Mouse (Mus musculus): ENCODE measurements around the gene Sh2d6. TPM values are rescaled to one million over a fixed set of nuclear protein-coding genes. Genes with fewer than 3 reads are reported as not detected.
"Not testable (repeated sequence)": the region's sequence is repeated elsewhere in the genome, so short reads cannot be mapped to it uniquely, and the experiment has no call there.

Sh2d6 gene
- polyA plus RNA-seq, 1 experiment from 2014 or later, result 0.15 TPM

GRCm38 (mm10) chr6:72533555-72533954, 12.0 kb upstream of the Sh2d6 start:
- not testable (repeated sequence) for H3K9ac ChIP-seq; H3K27ac ChIP-seq; H3K4me2 ChIP-seq (replicated peaks); H3K36me3 ChIP-seq; H3K9me3 ChIP-seq; H3K27me3 ChIP-seq; H3K4me3 ChIP-seq
- H3K4me1 ChIP-seq, result peaks cover 35% of the 10 kb centered on the region
- 47% methylated on average over 1 of the region's 1 CpGs for WGBS
- peak; percentile 72 for ATAC-seq (ENCODE audit: low FRiP score, low read depth)

GRCm38 (mm10) chr6:72532580-72532979, 11.1 kb upstream of the Sh2d6 start:
- Histone ChIP-seq H3K4me1 (peaks cover 29% of the 10 kb centered on the region), H3K4me3 (no peak overlapping the region), H3K9ac (no peak overlapping the region), H3K36me3 (no peaks in the 10 kb centered on the region), H3K4me2 (replicated peaks) (no peak overlapping the region), H3K9me3 (no peaks in the 10 kb centered on the region), H3K27me3 (no peaks in the 10 kb centered on the region), H3K27ac (peak overlapping the region; percentile 33; the same call in 1 of the 2 replicates)
- ATAC-seq (ENCODE audit: low FRiP score, low read depth), result no peak
- WGBS, result 74% methylated on average over 4 of the region's 4 CpGs

GRCm38 (mm10) chr6:72528410-72529151, 7.1 kb upstream of the Sh2d6 start:
- Histone ChIP-seq H3K9me3 (no peaks in the 10 kb centered on the region), H3K4me3 (no peak overlapping the region), H3K27me3 (no peaks in the 10 kb centered on the region), H3K27ac (no peak overlapping the region), H3K9ac (no peak overlapping the region), H3K4me1 (peaks cover 13% of the 10 kb centered on the region), H3K4me2 (replicated peaks) (no peak overlapping the region), H3K36me3 (no peaks in the 10 kb centered on the region)
- 80% methylated on average over 10 of the region's 10 CpGs for WGBS
- no peak for ATAC-seq (ENCODE audit: low FRiP score, low read depth)

GRCm38 (mm10) chr6:72527070-72527469, 5.6 kb upstream of the Sh2d6 start:
- H3K9me3 ChIP-seq, result no peaks in the 10 kb centered on the region
- H3K27ac ChIP-seq, result no peak overlapping the region
- H3K4me3 ChIP-seq, result no peak overlapping the region
- H3K4me2 ChIP-seq (replicated peaks), result no peak overlapping the region
- H3K9ac ChIP-seq, result no peak overlapping the region
- WGBS, result 84% methylated on average over 4 of the region's 4 CpGs
- H3K36me3 ChIP-seq, result no peaks in the 10 kb centered on the region
- H3K4me1 ChIP-seq, result no peaks in the 10 kb centered on the region
- H3K27me3 ChIP-seq, result no peaks in the 10 kb centered on the region
- no peak for ATAC-seq (ENCODE audit: low FRiP score, low read depth)

GRCm38 (mm10) chr6:72524160-72524559, 2.7 kb upstream of the Sh2d6 start:
- Histone ChIP-seq H3K36me3 (no peaks in the 10 kb centered on the region), H3K4me2 (replicated peaks) (no peak overlapping the region), H3K9ac (no peak overlapping the region), H3K4me3 (no peak overlapping the region), H3K27ac (no peak overlapping the region), H3K4me1 (peaks cover 14% of the 10 kb centered on the region), H3K27me3 (no peaks in the 10 kb centered on the region), H3K9me3 (no peaks in the 10 kb centered on the region)
- WGBS, result 76% methylated on average over 2 of the region's 2 CpGs
- no peak for ATAC-seq (ENCODE audit: low FRiP score, low read depth)

- 76% methylated on average over 4 of the region's 4 CpGs for WGBS
- no peak overlapping the region for H3K27ac ChIP-seq
Measured at GRCm38 (mm10) chr6:72523222-72523621, 1.7 kb upstream of the Sh2d6 start.

GRCm38 (mm10) chr6:72522288-72522687, 781 bp upstream of the Sh2d6 start:
- Histone ChIP-seq H3K9ac (no peak overlapping the region), H3K4me3 (no peak overlapping the region), H3K9me3 (no peaks in the 10 kb centered on the region), H3K27ac (no peak overlapping the region), H3K36me3 (no peaks in the 10 kb centered on the region), H3K27me3 (no peaks in the 10 kb centered on the region), H3K4me2 (replicated peaks) (no peak overlapping the region), H3K4me1 (peaks cover 17% of the 10 kb centered on the region)
- WGBS, result 52% methylated on average over 5 of the region's 5 CpGs
- no peak for ATAC-seq (ENCODE audit: low FRiP score, low read depth)

More at GRCm38 (mm10) chr6:72523222-72523621, 1.7 kb upstream of the Sh2d6 start:
- no peaks in the 10 kb centered on the region for H3K36me3 ChIP-seq
- H3K9ac ChIP-seq, result no peak overlapping the region
- no peaks in the 10 kb centered on the region for H3K27me3 ChIP-seq
- peaks cover 17% of the 10 kb centered on the region for H3K4me1 ChIP-seq
- H3K4me2 ChIP-seq (replicated peaks), result no peak overlapping the region
- H3K9me3 ChIP-seq, result no peaks in the 10 kb centered on the region
- no peak for ATAC-seq (ENCODE audit: low FRiP score, low read depth)
- no peak overlapping the region for H3K4me3 ChIP-seq

GRCm38 (mm10) chr6:72520904-72521303, 603 bp downstream of the Sh2d6 start:
- H3K4me1 ChIP-seq, result peaks cover 17% of the 10 kb centered on the region
- 89% methylated on average over 5 of the region's 5 CpGs for WGBS
- no peak overlapping the region for H3K4me2 ChIP-seq (replicated peaks)
- no peaks in the 10 kb centered on the region for H3K36me3 ChIP-seq
- H3K27ac ChIP-seq, result no peak overlapping the region
- H3K9me3 ChIP-seq, result no peaks in the 10 kb centered on the region
- no peak overlapping the region for H3K4me3 ChIP-seq
- ATAC-seq (ENCODE audit: low FRiP score, low read depth), result no peak
- no peaks in the 10 kb centered on the region for H3K27me3 ChIP-seq
- H3K9ac ChIP-seq, result no peak overlapping the region

- peak; percentile 64; the same call in 1 of the 2 replicates for ATAC-seq (ENCODE audit: low FRiP score, low read depth)
- peak overlapping the region; percentile 46 for H3K4me2 ChIP-seq (replicated peaks)
- H3K9ac ChIP-seq, result 0 out of 2 replicates have a peak overlapping the region, but pooled peaks have one; percentile 4
- H3K27me3 ChIP-seq, result no peaks in the 10 kb centered on the region
- H3K9me3 ChIP-seq, result no peaks in the 10 kb centered on the region
- no peak overlapping the region for H3K4me3 ChIP-seq
- peak overlapping the region; percentile 33; the same call in 1 of the 2 replicates for H3K27ac ChIP-seq
- WGBS, result 18% methylated on average over 10 of the region's 10 CpGs
- no peaks in the 10 kb centered on the region for H3K36me3 ChIP-seq
- peaks cover 17% of the 10 kb centered on the region for H3K4me1 ChIP-seq
Measured at GRCm38 (mm10) chr6:72519892-72520663, 1.4 kb downstream of the Sh2d6 start.

GRCm38 (mm10) chr6:72519303-72519702, 2.2 kb downstream of the Sh2d6 start:
- Histone ChIP-seq H3K4me1 (peaks cover 17% of the 10 kb centered on the region), H3K27me3 (no peaks in the 10 kb centered on the region), H3K4me2 (replicated peaks) (no peak overlapping the region), H3K4me3 (no peak overlapping the region), H3K36me3 (no peaks in the 10 kb centered on the region), H3K9me3 (no peaks in the 10 kb centered on the region), H3K9ac (no peak overlapping the region), H3K27ac (no peak overlapping the region)
- 36% methylated on average over 8 of the region's 8 CpGs for WGBS
- ATAC-seq (ENCODE audit: low FRiP score, low read depth), result no peak

- WGBS, result 67% methylated on average over 1 of the region's 1 CpGs
- no peaks in the 10 kb centered on the region for H3K9me3 ChIP-seq
- H3K9ac ChIP-seq, result no peak overlapping the region
- peaks cover 20% of the 10 kb centered on the region for H3K4me1 ChIP-seq
- no peak overlapping the region for H3K4me2 ChIP-seq (replicated peaks)
- H3K36me3 ChIP-seq, result no peaks in the 10 kb centered on the region
- no peak overlapping the region for H3K4me3 ChIP-seq
- no peak for ATAC-seq (ENCODE audit: low FRiP score, low read depth)
- no peaks in the 10 kb centered on the region for H3K27me3 ChIP-seq
- no peak overlapping the region for H3K27ac ChIP-seq
Measured at GRCm38 (mm10) chr6:72518842-72519241, 2.7 kb downstream of the Sh2d6 start.

- no peak for ATAC-seq (ENCODE audit: low FRiP score, low read depth)
- Histone ChIP-seq H3K9me3 (no peaks in the 10 kb centered on the region), H3K27ac (no peak overlapping the region), H3K4me2 (replicated peaks) (no peak overlapping the region), H3K27me3 (no peaks in the 10 kb centered on the region), H3K36me3 (no peaks in the 10 kb centered on the region), H3K4me3 (no peak overlapping the region), H3K9ac (no peak overlapping the region), H3K4me1 (peaks cover 51% of the 10 kb centered on the region)
- WGBS, result 91% methylated on average over 6 of the region's 6 CpGs
Measured at GRCm38 (mm10) chr6:72515644-72516043, 5.9 kb downstream of the Sh2d6 start.

Data from limb, embryonic 13.5 days (tissue).